Mouse (Mus musculus): Measurements from ENCODE around the gene Gm21488.
"Not testable (repeated sequence)": the region's sequence is repeated elsewhere in the genome, so short reads cannot be mapped to it uniquely, and the experiment has no call there.

Gene Gm21488

DNA sequence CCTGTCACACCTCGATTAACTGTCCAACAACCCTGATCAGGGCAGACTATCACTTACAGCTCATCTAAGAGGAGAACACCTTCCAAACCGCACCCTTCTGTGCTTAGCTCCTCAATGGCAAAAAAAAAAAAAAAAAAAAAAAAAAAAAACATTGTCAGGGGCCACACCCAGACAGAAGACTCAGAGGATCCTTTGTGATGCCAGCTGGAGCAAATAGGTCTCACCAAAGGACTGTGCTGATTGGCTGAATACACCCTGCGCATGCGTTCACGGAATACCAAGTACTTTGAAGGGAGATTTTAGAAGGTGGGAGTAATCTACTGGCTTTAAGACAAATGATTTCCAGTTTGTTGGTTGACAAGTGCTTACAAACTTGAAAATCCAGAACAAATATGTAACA lies at the start of gene Gm21488:
TSS of gene Gm21488 (minus strand) at position 101 of the 400 bp plus-strand sequence.
- DNase-seq: not testable (repeated sequence)

Measured in cerebellum, postnatal 36 days (tissue).